Mouse (Mus musculus) hindbrain, embryonic 15.5 days (tissue): ENCODE data around the gene Mgea5. TPM values are rescaled to one million over a fixed set of nuclear protein-coding genes. Genes with fewer than 3 reads are reported as not detected.

ENCODE experiments used
- ATAC-seq: fragments of 200-750 bp; cut with Nextera tagmentation; 2 replicates; pipeline ENCODE4 v1.8.0; 2017; ENCODE audit warnings: low read depth, moderate number of reproducible peaks, moderate TSS enrichment; ENCODE audit not compliant: low FRiP score
- H3K27ac ChIP-seq: fragments of 300-500 bp; sonication (generic); replicated peaks from 2 replicates; pipeline ENCODE4 v1.5.1; 2015; ENCODE audit warnings: mild to moderate bottlenecking, inconsistent platforms
- H3K27me3 ChIP-seq: fragments of 300-500 bp; sonication (generic); 2 replicates; pipeline ENCODE4 v1.6.1; 2015; ENCODE audit warnings: control low read depth, inconsistent platforms
- H3K36me3 ChIP-seq: fragments of 300-500 bp; sonication (generic); 2 replicates; pipeline ENCODE4 v1.6.1; 2015; ENCODE audit warnings: control low read depth, inconsistent platforms
- H3K4me1 ChIP-seq: fragments of 300-500 bp; sonication (generic); replicated peaks from 2 replicates; pipeline ENCODE4 v1.6.1; 2015; ENCODE audit warnings: control low read depth, inconsistent platforms
- H3K4me2 ChIP-seq: fragments of 300-500 bp; sonication (generic); 2 replicates; pipeline ENCODE4 v1.6.1; 2015; ENCODE audit warnings: moderate library complexity, mild to moderate bottlenecking, inconsistent platforms
- H3K4me3 ChIP-seq: fragments of 300-500 bp; sonication (generic); 2 replicates; pipeline ENCODE4 v1.5.1; 2015; ENCODE audit warnings: mild to moderate bottlenecking, inconsistent platforms
- H3K9ac ChIP-seq: fragments of 300-500 bp; sonication (generic); 2 replicates; pipeline ENCODE4 v1.6.1; 2015; ENCODE audit warnings: inconsistent platforms
- H3K9me3 ChIP-seq: fragments of 300-500 bp; sonication (generic); 2 replicates; pipeline ENCODE4 v1.6.1; 2016; ENCODE audit warnings: control low read depth, inconsistent platforms
- whole genome bisulfite sequencing: fragments of 180-500 bp; shearing (Covaris S2); methylation state at CpG from one replicate; pipeline ENCODE4 v1.1.7; 2015; 5-methylcytosine and 5-hydroxymethylcytosine counted together
- polyA plus RNA-seq: library from polyadenylated mRNA; unstranded; fragments of >200 nt; fragmentation: Nextera tagmentation; extraction: Ambion mirVana; gene quantifications from 2 replicates; pipeline ENCODE4 v1.2.1, GENCODE M21; 2015

The Mgea5 gene
- polyA plus RNA-seq, 1 experiment from 2014 or later: 85.4 TPM

- H3K9me3 ChIP-seq: no peaks in the 10 kb centered on the region
- peak overlapping the region; percentile 26 for H3K4me3 ChIP-seq
- 0 out of 2 replicates have a peak, but pooled peaks have one; percentile 15 for ATAC-seq
- no peaks in the 10 kb centered on the region for H3K36me3 ChIP-seq
- 1% methylated on average over 28 of the region's 28 CpGs for WGBS
- H3K27ac ChIP-seq: no peak overlapping the region
- peaks cover 17% of the 10 kb centered on the region for H3K4me1 ChIP-seq
- peak overlapping the region; percentile 52 for H3K4me2 ChIP-seq
- H3K27me3 ChIP-seq: peaks cover 98% of the 10 kb centered on the region
- H3K9ac ChIP-seq: no peak overlapping the region
Measured at GRCm38 (mm10) chr19:45736855-45737207, 46.8 kb downstream of the Mgea5 start.

- H3K4me2 ChIP-seq: peak overlapping the region; percentile 52; the same call in 1 of the 2 replicates
- peaks cover 12% of the 10 kb centered on the region for H3K4me1 ChIP-seq
- no peak overlapping the region for H3K27ac ChIP-seq
- 38% methylated on average over 1 of the region's 1 CpGs for WGBS
- no peaks in the 10 kb centered on the region for H3K9me3 ChIP-seq
- H3K9ac ChIP-seq: no peak overlapping the region
- H3K36me3 ChIP-seq: no peaks in the 10 kb centered on the region
- ATAC-seq: no peak
- H3K27me3 ChIP-seq: peaks cover 98% of the 10 kb centered on the region
- no peak overlapping the region for H3K4me3 ChIP-seq
Measured at GRCm38 (mm10) chr19:45736241-45736640, 47.4 kb downstream of the Mgea5 start.

GRCm38 (mm10) chr19:45734762-45735161 lies 48.9 kb downstream of the Mgea5 start:
- 35% methylated on average over 7 of the region's 7 CpGs for WGBS
- Histone ChIP-seq H3K9ac (no peak overlapping the region), H3K9me3 (no peaks in the 10 kb centered on the region), H3K27ac (no peak overlapping the region), H3K36me3 (no peaks in the 10 kb centered on the region), H3K4me1 (peaks cover 12% of the 10 kb centered on the region), H3K4me2 (no peak overlapping the region), H3K27me3 (peaks cover 99% of the 10 kb centered on the region), H3K4me3 (no peak overlapping the region)
- ATAC-seq: no peak

- 60% methylated on average over 5 of the region's 5 CpGs for WGBS
- Histone ChIP-seq H3K27ac (no peak overlapping the region), H3K27me3 (peaks cover 95% of the 10 kb centered on the region), H3K4me3 (no peak overlapping the region), H3K9ac (no peak overlapping the region), H3K9me3 (no peaks in the 10 kb centered on the region), H3K4me2 (no peak overlapping the region), H3K4me1 (peaks cover 12% of the 10 kb centered on the region), H3K36me3 (no peaks in the 10 kb centered on the region)
- ATAC-seq: no peak
Measured at GRCm38 (mm10) chr19:45734191-45734590, 49.4 kb downstream of the Mgea5 start.

- H3K4me3 ChIP-seq: no peak overlapping the region
- H3K27me3 ChIP-seq: peaks cover 95% of the 10 kb centered on the region
- no peak overlapping the region for H3K4me2 ChIP-seq
- H3K9me3 ChIP-seq: no peaks in the 10 kb centered on the region
- H3K27ac ChIP-seq: no peak overlapping the region
- no peaks in the 10 kb centered on the region for H3K36me3 ChIP-seq
- 11% methylated on average over 10 of the region's 10 CpGs for WGBS
- no peak overlapping the region for H3K9ac ChIP-seq
- peaks cover 12% of the 10 kb centered on the region for H3K4me1 ChIP-seq
- no peak for ATAC-seq
Measured at GRCm38 (mm10) chr19:45733564-45733963, 50.1 kb downstream of the Mgea5 start.

GRCm38 (mm10) chr19:45731658-45732057 lies 52.0 kb downstream of the Mgea5 start:
- Histone ChIP-seq H3K27ac (no peak overlapping the region), H3K4me1 (peaks cover 2% of the 10 kb centered on the region), H3K36me3 (no peaks in the 10 kb centered on the region), H3K4me3 (no peak overlapping the region), H3K27me3 (peaks cover 91% of the 10 kb centered on the region), H3K4me2 (no peak overlapping the region), H3K9ac (no peak overlapping the region), H3K9me3 (no peaks in the 10 kb centered on the region)
- WGBS: 85% methylated on average over 7 of the region's 7 CpGs
- no peak for ATAC-seq

- Histone ChIP-seq H3K4me1 (no peaks in the 10 kb centered on the region), H3K4me2 (no peak overlapping the region), H3K9ac (no peak overlapping the region), H3K4me3 (no peak overlapping the region), H3K9me3 (no peaks in the 10 kb centered on the region), H3K27ac (no peak overlapping the region), H3K36me3 (no peaks in the 10 kb centered on the region), H3K27me3 (peaks cover 84% of the 10 kb centered on the region)
- no peak for ATAC-seq
- WGBS: 74% methylated on average over 8 of the region's 8 CpGs
Measured at GRCm38 (mm10) chr19:45730042-45730441, 53.6 kb downstream of the Mgea5 start.

GRCm38 (mm10) chr19:45727231-45727630 lies 56.4 kb downstream of the Mgea5 start:
- no peaks in the 10 kb centered on the region for H3K36me3 ChIP-seq
- no peak for ATAC-seq
- peaks cover 76% of the 10 kb centered on the region for H3K27me3 ChIP-seq
- H3K9me3 ChIP-seq: no peaks in the 10 kb centered on the region
- H3K27ac ChIP-seq: no peak overlapping the region
- no peak overlapping the region for H3K4me2 ChIP-seq
- WGBS: 75% methylated on average over 10 of the region's 10 CpGs
- no peak overlapping the region for H3K4me3 ChIP-seq
- no peak overlapping the region for H3K9ac ChIP-seq
- H3K4me1 ChIP-seq: no peaks in the 10 kb centered on the region

GRCm38 (mm10) chr19:45725677-45726277 lies 57.9 kb downstream of the Mgea5 start:
- no peak for ATAC-seq
- H3K4me2 ChIP-seq: no peak overlapping the region
- no peaks in the 10 kb centered on the region for H3K9me3 ChIP-seq
- H3K4me3 ChIP-seq: no peak overlapping the region
- no peak overlapping the region for H3K9ac ChIP-seq
- no peak overlapping the region for H3K27ac ChIP-seq
- H3K4me1 ChIP-seq: no peaks in the 10 kb centered on the region
- 44% methylated on average over 14 of the region's 14 CpGs for WGBS
- no peaks in the 10 kb centered on the region for H3K36me3 ChIP-seq
- H3K27me3 ChIP-seq: peaks cover 73% of the 10 kb centered on the region

- no peaks in the 10 kb centered on the region for H3K36me3 ChIP-seq
- H3K9me3 ChIP-seq: no peaks in the 10 kb centered on the region
- H3K4me1 ChIP-seq: peaks cover 12% of the 10 kb centered on the region
- peaks cover 56% of the 10 kb centered on the region for H3K27me3 ChIP-seq
- no peak overlapping the region for H3K4me3 ChIP-seq
- 76% methylated on average over 5 of the region's 5 CpGs for WGBS
- no peak overlapping the region for H3K27ac ChIP-seq
- ATAC-seq: no peak
- H3K9ac ChIP-seq: no peak overlapping the region
- H3K4me2 ChIP-seq: no peak overlapping the region
Measured at GRCm38 (mm10) chr19:45722188-45722587, 61.4 kb downstream of the Mgea5 start.

GRCm38 (mm10) chr19:45718286-45718685 lies 65.4 kb downstream of the Mgea5 start:
- Histone ChIP-seq H3K27me3 (peaks cover 46% of the 10 kb centered on the region), H3K36me3 (no peaks in the 10 kb centered on the region), H3K27ac (peak overlapping the region; percentile 79), H3K9ac (no peak overlapping the region), H3K4me3 (peak overlapping the region; percentile 31), H3K9me3 (no peaks in the 10 kb centered on the region), H3K4me2 (peak overlapping the region; percentile 54), H3K4me1 (peaks cover 19% of the 10 kb centered on the region)
- ATAC-seq: no peak
- WGBS: 51% methylated on average over 3 of the region's 3 CpGs

GRCm38 (mm10) chr19:45717493-45718220 lies 66.0 kb downstream of the Mgea5 start:
- no peaks in the 10 kb centered on the region for H3K9me3 ChIP-seq
- peak overlapping the region; percentile 31 for H3K4me3 ChIP-seq
- peak; percentile 91 for ATAC-seq
- H3K27ac ChIP-seq: peak overlapping the region; percentile 79
- H3K27me3 ChIP-seq: peaks cover 41% of the 10 kb centered on the region
- H3K36me3 ChIP-seq: no peaks in the 10 kb centered on the region
- H3K9ac ChIP-seq: peak overlapping the region; percentile 39
- H3K4me2 ChIP-seq: peak overlapping the region; percentile 54
- peaks cover 19% of the 10 kb centered on the region for H3K4me1 ChIP-seq
- WGBS: 2% methylated on average over 16 of the region's 16 CpGs
